In genomic region chr2:167593551-167594250, GRCm38 (mm10) we compare ENCODE assay signal across 10 mouse cellular contexts. TPM values are rescaled to one million over a fixed set of nuclear protein-coding genes. Genes with fewer than 3 reads are reported as not detected.
DNase-seq lines count a peak whose midpoint lies in the region; ATAC-seq lines count a peak whose summit lies in the region.
"Had no signal": no experiment of that assay in that cellular context is flagged by ENCODE, and none has a peak within 500 bp of the region (broad histone marks: within the 10 kb centered on the region; RNA-seq: fewer than 3 reads in every experiment).

No protein-coding gene starts in this region.

- H3K27me3 ChIP-seq in forebrain, embryonic 12.5 days = peaks cover 35% of the 10 kb centered on the region
- no peaks in the 10 kb centered on the region for H3K27me3 ChIP-seq in forebrain, embryonic 15.5 days
- H3K27me3 ChIP-seq in kidney, embryonic 16.5 days (ENCODE audit: insufficient read depth, low read length) = no peaks in the 10 kb centered on the region
- no peaks in the 10 kb centered on the region for H3K27me3 ChIP-seq in embryonic facial prominence, embryonic 14.5 days (replicated peaks; ENCODE audit: control insufficient read depth, insufficient read depth, low read length)
- no peaks in the 10 kb centered on the region for H3K27me3 ChIP-seq in liver, embryonic 11.5 days (replicated peaks; ENCODE audit: control insufficient read depth, insufficient read depth, low read length)
- H3K27me3 ChIP-seq: Patski had no signal

- ATAC-seq in forebrain, embryonic 12.5 days (ENCODE audit: low FRiP score) = no peak
- no peak for ATAC-seq in forebrain, embryonic 15.5 days (replicated peaks)
- ATAC-seq in kidney, embryonic 16.5 days (ENCODE audit: low FRiP score, low TSS enrichment) = no peak
- no peak for ATAC-seq in embryonic facial prominence, embryonic 14.5 days (ENCODE audit: low read depth)
- no peak for ATAC-seq in liver, embryonic 11.5 days (replicated peaks; ENCODE audit: low FRiP score)
- ATAC-seq: Patski had no signal

- H3K4me3 ChIP-seq in forebrain, embryonic 12.5 days (replicated peaks) = no peak overlapping the region
- no peak overlapping the region for H3K4me3 ChIP-seq in forebrain, embryonic 15.5 days
- H3K4me3 ChIP-seq in kidney, embryonic 16.5 days (ENCODE audit: low read length) = no peak overlapping the region
- no peak overlapping the region for H3K4me3 ChIP-seq in embryonic facial prominence, embryonic 14.5 days (ENCODE audit: low read depth, low read length)
- H3K4me3 ChIP-seq in liver, embryonic 11.5 days (ENCODE audit: low read depth, low read length) = no peak overlapping the region

- DNase-seq in kidney, adult 8-10 months = no peak
- DNase-seq in embryonic facial prominence, embryonic 14.5 days (ENCODE audit: low spot score) = peak; percentile 59
- DNase-seq in liver, embryonic 11.5 days (ENCODE audit: low spot score) = no peak
- DNase-seq in gastrocnemius, postnatal 14 days = no peak
- no peak for DNase-seq in thymus, postnatal 10 days (ENCODE audit: low spot score in 2 of 2)

- no peaks in the 10 kb centered on the region for H3K9me3 ChIP-seq in forebrain, embryonic 12.5 days
- no peaks in the 10 kb centered on the region for H3K9me3 ChIP-seq in forebrain, embryonic 15.5 days
- H3K9me3 ChIP-seq in kidney, embryonic 16.5 days (ENCODE audit: low read length) = no peaks in the 10 kb centered on the region
- H3K9me3 ChIP-seq in embryonic facial prominence, embryonic 14.5 days (ENCODE audit: control insufficient read depth, low read length) = no peaks in the 10 kb centered on the region
- H3K9me3 ChIP-seq in liver, embryonic 11.5 days (ENCODE audit: control insufficient read depth, low read length) = no peaks in the 10 kb centered on the region

- peaks cover 36% of the 10 kb centered on the region for H3K4me1 ChIP-seq in forebrain, embryonic 12.5 days
- peaks cover 10% of the 10 kb centered on the region for H3K4me1 ChIP-seq in forebrain, embryonic 15.5 days
- peaks cover 64% of the 10 kb centered on the region for H3K4me1 ChIP-seq in kidney, embryonic 16.5 days (ENCODE audit: insufficient read depth, low read length)
- H3K4me1 ChIP-seq in embryonic facial prominence, embryonic 14.5 days (ENCODE audit: control insufficient read depth, insufficient read depth, low read length) = peaks cover 58% of the 10 kb centered on the region
- H3K4me1 ChIP-seq in liver, embryonic 11.5 days (replicated peaks; ENCODE audit: control insufficient read depth, insufficient read depth, low read length) = peaks cover 33% of the 10 kb centered on the region

- H3K4me2 ChIP-seq in forebrain, embryonic 12.5 days = no peak overlapping the region
- no peak overlapping the region for H3K4me2 ChIP-seq in forebrain, embryonic 15.5 days (replicated peaks)
- no peak overlapping the region for H3K4me2 ChIP-seq in kidney, embryonic 16.5 days (replicated peaks; ENCODE audit: low read depth, low read length)
- peak overlapping the region; percentile 21; the same call in 1 of the 2 replicates for H3K4me2 ChIP-seq in embryonic facial prominence, embryonic 14.5 days (ENCODE audit: low read depth, low read length)
- H3K4me2 ChIP-seq in liver, embryonic 11.5 days = no peak overlapping the region

- H3K9ac ChIP-seq in forebrain, embryonic 12.5 days = no peak overlapping the region
- H3K9ac ChIP-seq in forebrain, embryonic 15.5 days (replicated peaks) = no peak overlapping the region
- 0 out of 2 replicates have a peak overlapping the region, but pooled peaks have one; percentile 41 for H3K9ac ChIP-seq in kidney, embryonic 16.5 days (replicated peaks; ENCODE audit: low read length)
- H3K9ac ChIP-seq in embryonic facial prominence, embryonic 14.5 days (ENCODE audit: low read depth, low read length) = peak overlapping the region; percentile 25; the same call in 1 of the 2 replicates
- no peak overlapping the region for H3K9ac ChIP-seq in liver, embryonic 11.5 days (ENCODE audit: low read depth, low read length)

- WGBS in forebrain, embryonic 12.5 days = 81% methylated on average over 4 of the region's 4 CpGs
- 76% methylated on average over 4 of the region's 4 CpGs for WGBS in forebrain, embryonic 15.5 days
- 76% methylated on average over 4 of the region's 4 CpGs for WGBS in kidney, embryonic 16.5 days
- WGBS in embryonic facial prominence, embryonic 14.5 days = 68% methylated on average over 4 of the region's 4 CpGs
- 78% methylated on average over 4 of the region's 4 CpGs for WGBS in liver, embryonic 11.5 days

- H3K36me3 ChIP-seq in forebrain, embryonic 12.5 days (replicated peaks) = no peaks in the 10 kb centered on the region
- no peaks in the 10 kb centered on the region for H3K36me3 ChIP-seq in forebrain, embryonic 15.5 days
- H3K36me3 ChIP-seq in kidney, embryonic 16.5 days (ENCODE audit: insufficient read depth, low read length) = no peaks in the 10 kb centered on the region
- no peaks in the 10 kb centered on the region for H3K36me3 ChIP-seq in embryonic facial prominence, embryonic 14.5 days (ENCODE audit: control insufficient read depth, insufficient read depth, low read length)
- no peaks in the 10 kb centered on the region for H3K36me3 ChIP-seq in liver, embryonic 11.5 days (ENCODE audit: control insufficient read depth, insufficient read depth, low read length)

- intact Hi-C loops in gastrocnemius, postnatal 14 days (cut with DNase I; ENCODE audit: low total_unique reads) = no loop called here

- peak overlapping the region; percentile 26; the same call in 1 of the 2 replicates for H3K27ac ChIP-seq in forebrain, embryonic 12.5 days
- no peak overlapping the region for H3K27ac ChIP-seq in forebrain, embryonic 15.5 days (replicated peaks)
- peak overlapping the region; percentile 93 for H3K27ac ChIP-seq in kidney, embryonic 16.5 days (ENCODE audit: low read length)
- H3K27ac ChIP-seq in embryonic facial prominence, embryonic 14.5 days (replicated peaks; ENCODE audit: low read depth, low read length) = peak overlapping the region; percentile 89
- peak overlapping the region; percentile 2 for H3K27ac ChIP-seq in liver, embryonic 11.5 days (ENCODE audit: low read depth, low read length)

RNA-seq across cellular contexts. Expression of gene Ube2v1, which starts 38.2 kb away (rescaled TPM):
- 303 and 311 TPM in 2 replicates for polyA plus RNA-seq in forebrain, embryonic 12.5 days (2016; fragmentation: Nextera tagmentation; extraction: Ambion mirVana)
- polyA plus RNA-seq in forebrain, embryonic 15.5 days (2015; fragmentation: Nextera tagmentation; extraction: Ambion mirVana) = 267 and 269 TPM in 2 replicates
- polyA plus RNA-seq in kidney, embryonic 16.5 days (2015; fragmentation: Nextera tagmentation; extraction: Ambion mirVana) = 319 and 338 TPM in 2 replicates
- 249 and 275 TPM in 2 replicates for polyA plus RNA-seq in embryonic facial prominence, embryonic 14.5 days (2014; fragmentation: Nextera tagmentation; extraction: Ambion mirVana)
- polyA plus RNA-seq in liver, embryonic 11.5 days (2014; fragmentation: Nextera tagmentation; extraction: Ambion mirVana) = 304 and 308 TPM in 2 replicates
- 100 to 1,000 TPM; 158 to 180 TPM for total RNA-seq in gastrocnemius, postnatal 14 days (2021)

RNA-seq across cellular contexts. Expression of gene Snai1, which starts 55.7 kb away (rescaled TPM):
- polyA plus RNA-seq in forebrain, embryonic 12.5 days (2016; fragmentation: Nextera tagmentation; extraction: Ambion mirVana) = 11.8 and 14.6 TPM in 2 replicates
- polyA plus RNA-seq in forebrain, embryonic 15.5 days (2015; fragmentation: Nextera tagmentation; extraction: Ambion mirVana) = 2.1 and 2.7 TPM in 2 replicates
- polyA plus RNA-seq in kidney, embryonic 16.5 days (2015; fragmentation: Nextera tagmentation; extraction: Ambion mirVana) = 40.8 and 49.3 TPM in 2 replicates
- 64.1 and 69.7 TPM in 2 replicates for polyA plus RNA-seq in embryonic facial prominence, embryonic 14.5 days (2014; fragmentation: Nextera tagmentation; extraction: Ambion mirVana)
- polyA plus RNA-seq in liver, embryonic 11.5 days (2014; fragmentation: Nextera tagmentation; extraction: Ambion mirVana) = 14.3 and 15.2 TPM in 2 replicates
- total RNA-seq in gastrocnemius, postnatal 14 days (2021) = 1 to 10 TPM; 3.2 to 3.5 TPM
- total RNA-seq: common myeloid progenitor, adult 5-6 weeks had no signal

Comparison
In these comparisons a context has a peak if more than half of its experiments do, and no peak if none do; other contexts are left out.
1. H3K9ac ChIP-seq: peak in kidney, embryonic 16.5 days (single experiment) and embryonic facial prominence, embryonic 14.5 days (single experiment); none in forebrain, embryonic 12.5 days (single experiment), forebrain, embryonic 15.5 days (single experiment) and liver, embryonic 11.5 days (single experiment).